ENCODE assay signal across 8 mouse cellular contexts in genomic region chr16:87645526-87646434, GRCm38 (mm10). TPM values are rescaled to one million over a fixed set of nuclear protein-coding genes. Genes with fewer than 3 reads are reported as not detected.
DNase-seq lines count a peak whose midpoint lies in the region; ATAC-seq and TF ChIP-seq lines count a peak whose summit lies in the region.
"Had no signal": no experiment of that assay in that cellular context is flagged by ENCODE, and none has a peak within 500 bp of the region (broad histone marks: within the 10 kb centered on the region; RNA-seq: fewer than 3 reads in every experiment).

No protein-coding gene starts in this region.

- no peaks in the 10 kb centered on the region for H3K9me3 ChIP-seq in embryonic facial prominence, embryonic 11.5 days (replicated peaks; ENCODE audit: control insufficient read depth, low read length)

- H3K4me3 ChIP-seq in layer of hippocampus, adult 2 months = no peak overlapping the region
- no peak overlapping the region for H3K4me3 ChIP-seq in embryonic facial prominence, embryonic 11.5 days (ENCODE audit: low read depth, low read length)
- H3K4me3 ChIP-seq: heart, adult 2 months had no signal

- H3K36me3 ChIP-seq in embryonic facial prominence, embryonic 11.5 days (replicated peaks; ENCODE audit: control insufficient read depth, insufficient read depth, low read depth, low read length) = no peaks in the 10 kb centered on the region

- DNase-seq in layer of hippocampus, adult 2 months (ENCODE audit: low spot score in 2 of 2) = no peak
- DNase-seq in layer of hippocampus, adult 8-10 months (ENCODE audit: low spot score in 2 of 2) = no peak
- peak; percentile 58 for DNase-seq in embryonic facial prominence, embryonic 11.5 days (ENCODE audit: low spot score)
- peak; percentile 23 for DNase-seq in forelimb bud, embryonic 11.5 days (ENCODE audit: low read depth, low spot score)
- DNase-seq in retina, postnatal 1 day = peak; percentile 77
- DNase-seq in gastrocnemius, postnatal 10 days = no peak
- DNase-seq in kidney, postnatal 10 days = no peak
- DNase-seq: heart, adult 2 months had no signal

- no peak overlapping the region for H3K4me2 ChIP-seq in embryonic facial prominence, embryonic 11.5 days (ENCODE audit: low read depth, low read length)

- TF ChIP-seq CTCF in layer of hippocampus, adult 2 months (conservative IDR thresholded peaks at IDR 0.05) = no peak

- WGBS in embryonic facial prominence, embryonic 11.5 days = 52% methylated on average over 12 of the region's 12 CpGs

- no peaks in the 10 kb centered on the region for H3K4me1 ChIP-seq in embryonic facial prominence, embryonic 11.5 days (ENCODE audit: control insufficient read depth, insufficient read depth, low read length)

- peak overlapping the region; percentile 23; the same call in 1 of the 2 replicates for H3K27ac ChIP-seq in layer of hippocampus, adult 2 months
- H3K27ac ChIP-seq in embryonic facial prominence, embryonic 11.5 days (replicated peaks; ENCODE audit: low read depth, low read length) = no peak overlapping the region

- H3K9ac ChIP-seq in embryonic facial prominence, embryonic 11.5 days (replicated peaks; ENCODE audit: low read length) = no peak overlapping the region

- ATAC-seq in embryonic facial prominence, embryonic 11.5 days (replicated peaks; ENCODE audit: insufficient number of reproducible peaks, low FRiP score, low TSS enrichment, low read depth) = peak; percentile 65

- no peaks in the 10 kb centered on the region for H3K27me3 ChIP-seq in embryonic facial prominence, embryonic 11.5 days (ENCODE audit: control insufficient read depth, insufficient read depth, low read length)

RNA-seq across cellular contexts. Expression of gene Bach1, which starts 53.0 kb away (rescaled TPM):
- 10 to 100 TPM; 11.3 TPM for total RNA-seq in layer of hippocampus, adult 2 months (2021)
- 10 to 100 TPM; 12.9 to 18.0 (median 14.2) TPM for total RNA-seq in layer of hippocampus, adult 8-10 months (2022)
- polyA plus RNA-seq in embryonic facial prominence, embryonic 11.5 days (2014; fragmentation: Nextera tagmentation; extraction: Ambion mirVana) = 17.8 and 19.0 TPM in 2 replicates
- total RNA-seq in gastrocnemius, postnatal 10 days (2021) = 10 to 100 TPM; 13.7 to 17.8 TPM

Comparison
In these comparisons a context has a peak if more than half of its experiments do, and no peak if none do; other contexts are left out.
1. DNase-seq: peak in embryonic facial prominence, embryonic 11.5 days (single experiment), forelimb bud, embryonic 11.5 days (single experiment) and retina, postnatal 1 day (single experiment); none in layer of hippocampus, adult 2 months (0 of 2), layer of hippocampus, adult 8-10 months (0 of 2), gastrocnemius, postnatal 10 days (single experiment) and kidney, postnatal 10 days (single experiment).